Mouse (Mus musculus) intestine, embryonic 14.5 days (tissue): Measurements from ENCODE around the gene Epn2. TPM values are rescaled to one million over a fixed set of nuclear protein-coding genes. Genes with fewer than 3 reads are reported as not detected.
A peak's percentile ranks its signal among the peaks of the same experiment; 100 is the strongest.

Experiments used
- ATAC-seq: fragments of 200-750 bp; cut with Nextera tagmentation; replicated peaks from 2 replicates; pipeline ENCODE4 v1.8.0; 2017; ENCODE audit warnings: low read depth, moderate number of reproducible peaks, moderate TSS enrichment, moderate library complexity; ENCODE audit not compliant: low FRiP score, low TSS enrichment
- DNase-seq: peaks from one replicate; pipeline ENCODE4 v3.0.0-alpha.2; 2018; ENCODE audit warnings: low spot score
- H3K27ac ChIP-seq: fragments of 300-500 bp; sonication (generic); 2 replicates; pipeline ENCODE4 v1.5.1; 2014; ENCODE audit warnings: low read depth, mild to moderate bottlenecking, control low read depth
- H3K27me3 ChIP-seq: fragments of 300-500 bp; sonication (generic); replicated peaks from 2 replicates; pipeline ENCODE4 v1.6.1; 2014; ENCODE audit warnings: low read length, control low read depth; ENCODE audit not compliant: control insufficient read depth, insufficient read depth
- H3K36me3 ChIP-seq: fragments of 300-500 bp; sonication (generic); 2 replicates; pipeline ENCODE4 v1.6.1; 2014; ENCODE audit warnings: low read length, control low read depth; ENCODE audit not compliant: control insufficient read depth, insufficient read depth
- H3K4me1 ChIP-seq: fragments of 300-500 bp; sonication (generic); replicated peaks from 2 replicates; pipeline ENCODE4 v1.6.1; 2014; ENCODE audit warnings: low read length, control low read depth, mixed read lengths; ENCODE audit not compliant: control insufficient read depth, insufficient read depth
- H3K4me2 ChIP-seq: fragments of 300-500 bp; sonication (generic); 2 replicates; pipeline ENCODE4 v1.6.1; 2014; ENCODE audit warnings: low read length
- H3K4me3 ChIP-seq: fragments of 300-500 bp; sonication (generic); 2 replicates; pipeline ENCODE4 v1.5.1; 2014; ENCODE audit warnings: low read depth, low read length, control low read depth, mixed read lengths
- H3K9ac ChIP-seq: fragments of 300-500 bp; sonication (generic); 2 replicates; pipeline ENCODE4 v1.6.1; 2014; ENCODE audit warnings: mild to moderate bottlenecking, low read length
- H3K9me3 ChIP-seq: fragments of 300-500 bp; sonication (generic); 2 replicates; pipeline ENCODE4 v1.6.1; 2016; ENCODE audit warnings: low read length, control low read depth; ENCODE audit not compliant: control insufficient read depth
- WGBS: fragments of 180-500 bp; shearing (Covaris S2); extraction: QIAGEN DNeasy Blood & Tissue Kit; methylation state at CpG from one replicate; pipeline ENCODE4 v1.1.7; 2014; 5-methylcytosine and 5-hydroxymethylcytosine counted together
- polyA plus RNA-seq: library from polyadenylated mRNA; unstranded; fragments of >200 nt; fragmentation: Nextera tagmentation; extraction: Ambion mirVana; gene quantifications from 2 replicates; pipeline ENCODE4 v1.2.1, GENCODE M21; 2014

Epn2 gene
- polyA plus RNA-seq: 23.5 and 26.5 TPM in 2 replicates

- WGBS: 0% methylated on average over 44 of the region's 93 CpGs
Measured at GRCm38 (mm10) chr11:61578983-61579877, at the start of gene Epn2. TSS of gene Epn2 (minus strand) at chr11:61579687.

GRCm38 (mm10) chr11:61626509-61626908 lies 47.0 kb upstream of the Epn2 start:
- no peak overlapping the region for H3K9ac ChIP-seq
- no peaks in the 10 kb centered on the region for H3K4me1 ChIP-seq
- H3K27me3 ChIP-seq: no peaks in the 10 kb centered on the region
- H3K9me3 ChIP-seq: no peaks in the 10 kb centered on the region
- no peak for DNase-seq
- H3K4me3 ChIP-seq: no peak overlapping the region
- no peaks in the 10 kb centered on the region for H3K36me3 ChIP-seq
- ATAC-seq: no peak
- H3K4me2 ChIP-seq: no peak overlapping the region
- 88% methylated on average over 1 of the region's 1 CpGs for WGBS
- H3K27ac ChIP-seq: no peak overlapping the region

More at GRCm38 (mm10) chr11:61578983-61579877, at the start of gene Epn2:
- Histone ChIP-seq H3K9ac (peak within 1 kb of the TSS; percentile 85), H3K4me2 (peak within 1 kb of the TSS; percentile 64), H3K4me1 (peaks cover 15% of the 10 kb centered on the region), H3K36me3 (no peaks in the 10 kb centered on the region), H3K27ac (peak within 1 kb of the TSS; percentile 85), H3K4me3 (peak within 1 kb of the TSS; percentile 90), H3K27me3 (no peaks in the 10 kb centered on the region), H3K9me3 (no peaks in the 10 kb centered on the region)
- peak; percentile 93 for ATAC-seq
- peak; percentile 94 for DNase-seq

GRCm38 (mm10) chr11:61625136-61625535 lies 45.6 kb upstream of the Epn2 start:
- 83% methylated on average over 7 of the region's 7 CpGs for WGBS
- H3K27ac ChIP-seq: no peak overlapping the region
- DNase-seq (no peak), ATAC-seq (no peak)
- H3K9ac ChIP-seq: no peak overlapping the region
- H3K9me3 ChIP-seq: no peaks in the 10 kb centered on the region
- H3K27me3 ChIP-seq: no peaks in the 10 kb centered on the region
- H3K4me3 ChIP-seq: no peak overlapping the region
- H3K4me2 ChIP-seq: no peak overlapping the region
- H3K4me1 ChIP-seq: no peaks in the 10 kb centered on the region; the same call in 1 of the 2 replicates
- H3K36me3 ChIP-seq: no peaks in the 10 kb centered on the region

GRCm38 (mm10) chr11:61620762-61621161 lies 41.3 kb upstream of the Epn2 start:
- H3K4me3 ChIP-seq: 0 out of 2 replicates have a peak overlapping the region, but pooled peaks have one; percentile 34
- H3K4me1 ChIP-seq: peaks cover 4% of the 10 kb centered on the region
- ATAC-seq (no peak), DNase-seq (no peak)
- peak overlapping the region; percentile 62 for H3K4me2 ChIP-seq
- no peaks in the 10 kb centered on the region for H3K36me3 ChIP-seq
- no peaks in the 10 kb centered on the region for H3K27me3 ChIP-seq
- 60% methylated on average over 8 of the region's 8 CpGs for WGBS
- no peaks in the 10 kb centered on the region for H3K9me3 ChIP-seq
- no peak overlapping the region for H3K9ac ChIP-seq
- no peak overlapping the region for H3K27ac ChIP-seq

GRCm38 (mm10) chr11:61620254-61620670 lies 40.8 kb upstream of the Epn2 start:
- WGBS: 1% methylated on average over 17 of the region's 17 CpGs
- peak; percentile 88 for DNase-seq
- Histone ChIP-seq H3K27me3 (no peaks in the 10 kb centered on the region), H3K36me3 (no peaks in the 10 kb centered on the region), H3K9ac (0 out of 2 replicates have a peak overlapping the region, but pooled peaks have one; percentile 17), H3K4me3 (peak overlapping the region; percentile 34), H3K4me1 (peaks cover 9% of the 10 kb centered on the region), H3K27ac (no peak overlapping the region), H3K9me3 (no peaks in the 10 kb centered on the region), H3K4me2 (peak overlapping the region; percentile 62)
- ATAC-seq: peak; percentile 48

GRCm38 (mm10) chr11:61619791-61620241 lies 40.3 kb upstream of the Epn2 start:
- ATAC-seq (peak; percentile 48), DNase-seq (peak; percentile 79)
- Histone ChIP-seq H3K4me2 (peak overlapping the region; percentile 62), H3K9ac (0 out of 2 replicates have a peak overlapping the region, but pooled peaks have one; percentile 27), H3K4me1 (peaks cover 11% of the 10 kb centered on the region), H3K9me3 (no peaks in the 10 kb centered on the region), H3K36me3 (no peaks in the 10 kb centered on the region), H3K27me3 (no peaks in the 10 kb centered on the region), H3K27ac (no peak overlapping the region), H3K4me3 (peak overlapping the region; percentile 34)
- 1% methylated on average over 16 of the region's 17 CpGs for WGBS

- Histone ChIP-seq H3K27me3 (no peaks in the 10 kb centered on the region), H3K27ac (no peak overlapping the region), H3K9me3 (no peaks in the 10 kb centered on the region), H3K36me3 (no peaks in the 10 kb centered on the region), H3K4me3 (peak overlapping the region; percentile 34; the same call in 1 of the 2 replicates), H3K9ac (0 out of 2 replicates have a peak overlapping the region, but pooled peaks have one; percentile 27), H3K4me1 (peaks cover 11% of the 10 kb centered on the region), H3K4me2 (peak overlapping the region; percentile 62)
- DNase-seq (no peak), ATAC-seq (no peak)
- WGBS: 10% methylated on average over 6 of the region's 6 CpGs
Measured at GRCm38 (mm10) chr11:61619356-61619755, 39.9 kb upstream of the Epn2 start.

GRCm38 (mm10) chr11:61618571-61618970 lies 39.1 kb upstream of the Epn2 start:
- WGBS: 86% methylated on average over 8 of the region's 8 CpGs

More at GRCm38 (mm10) chr11:61618571-61618970, 39.1 kb upstream of the Epn2 start:
- no peak for ATAC-seq
- H3K4me3 ChIP-seq: no peak overlapping the region
- no peaks in the 10 kb centered on the region for H3K36me3 ChIP-seq
- no peak overlapping the region for H3K27ac ChIP-seq
- H3K4me1 ChIP-seq: peaks cover 11% of the 10 kb centered on the region
- no peaks in the 10 kb centered on the region for H3K9me3 ChIP-seq
- H3K9ac ChIP-seq: no peak overlapping the region
- no peak for DNase-seq
- no peak overlapping the region for H3K4me2 ChIP-seq
- no peaks in the 10 kb centered on the region for H3K27me3 ChIP-seq
